Mouse (Mus musculus) neural tube, embryonic 13.5 days (tissue): ENCODE measurements at regions not wholly inside any gene's neighbourhood (a gene's known extent, or its start where the extent isn't known, plus 50 kb on each side); places are given as distances from the start of the nearest gene placed in this dataset.

Experiments used
- ATAC-seq: fragments of 200-750 bp; cut with Nextera tagmentation; 2 replicates; pipeline ENCODE4 v1.8.0; 2017; ENCODE audit warnings: low read depth, mild to moderate bottlenecking, moderate TSS enrichment, moderate library complexity
- H3K27ac ChIP-seq: fragments of 300-500 bp; sonication (generic); replicated peaks from 2 replicates; pipeline ENCODE4 v1.5.1; 2015; ENCODE audit warnings: moderate library complexity, mild to moderate bottlenecking, inconsistent platforms
- H3K27me3 ChIP-seq: fragments of 300-500 bp; sonication (generic); 2 replicates; pipeline ENCODE4 v1.6.1; 2015; ENCODE audit warnings: mild to moderate bottlenecking, inconsistent platforms
- H3K36me3 ChIP-seq: fragments of 300-500 bp; sonication (generic); 2 replicates; pipeline ENCODE4 v1.6.1; 2015; ENCODE audit warnings: mild to moderate bottlenecking, inconsistent platforms
- H3K4me1 ChIP-seq: fragments of 300-500 bp; sonication (generic); replicated peaks from 2 replicates; pipeline ENCODE4 v1.6.1; 2015; ENCODE audit warnings: inconsistent platforms
- H3K4me2 ChIP-seq: fragments of 300-500 bp; sonication (generic); 2 replicates; pipeline ENCODE4 v1.6.1; 2015; ENCODE audit warnings: inconsistent platforms, mild to moderate bottlenecking, moderate library complexity
- H3K4me3 ChIP-seq: fragments of 300-500 bp; sonication (generic); 2 replicates; pipeline ENCODE4 v1.5.1; 2015; ENCODE audit warnings: mild to moderate bottlenecking, inconsistent platforms
- H3K9ac ChIP-seq: fragments of 300-500 bp; sonication (generic); 2 replicates; pipeline ENCODE4 v1.6.1; 2015; ENCODE audit warnings: moderate library complexity, mild to moderate bottlenecking, inconsistent platforms
- H3K9me3 ChIP-seq: fragments of 300-500 bp; sonication (generic); 2 replicates; pipeline ENCODE4 v1.6.1; 2016; ENCODE audit warnings: inconsistent platforms
- WGBS: fragments of 180-500 bp; shearing (Covaris S2); methylation state at CpG from one replicate; pipeline ENCODE4 v1.1.7; 2015; 5-methylcytosine and 5-hydroxymethylcytosine counted together

- H3K27ac ChIP-seq: no peak overlapping the region
- H3K4me1 ChIP-seq: peaks cover 10% of the 10 kb centered on the region; the same call in 1 of the 2 replicates
- H3K9ac ChIP-seq: no peak overlapping the region
- no peaks in the 10 kb centered on the region for H3K27me3 ChIP-seq
- no peaks in the 10 kb centered on the region for H3K9me3 ChIP-seq
- no peak overlapping the region for H3K4me3 ChIP-seq
- ATAC-seq: peak; percentile 59; the same call in 1 of the 2 replicates
- 24% methylated on average over 3 of the region's 3 CpGs for WGBS
- no peaks in the 10 kb centered on the region for H3K36me3 ChIP-seq
- no peak overlapping the region for H3K4me2 ChIP-seq
These were observed 826.0 kb upstream of the Ddx18 start for GRCm38 (mm10) chr1:122393660-122394355.

GRCm38 (mm10) chr1:122357015-122357414 is 789.2 kb upstream of the Ddx18 start:
- Histone ChIP-seq H3K27ac (no peak overlapping the region), H3K36me3 (no peaks in the 10 kb centered on the region), H3K9ac (no peak overlapping the region), H3K4me1 (no peaks in the 10 kb centered on the region), H3K27me3 (no peaks in the 10 kb centered on the region), H3K4me3 (no peak overlapping the region), H3K4me2 (no peak overlapping the region), H3K9me3 (peaks cover 3% of the 10 kb centered on the region)
- no peak for ATAC-seq
- 94% methylated on average over 16 of the region's 16 CpGs for WGBS

- ATAC-seq: no peak
- H3K4me1 ChIP-seq: no peaks in the 10 kb centered on the region
- H3K27me3 ChIP-seq: no peaks in the 10 kb centered on the region
- H3K9me3 ChIP-seq: no peaks in the 10 kb centered on the region
- no peak overlapping the region for H3K4me2 ChIP-seq
- H3K36me3 ChIP-seq: no peaks in the 10 kb centered on the region
- no peak overlapping the region for H3K27ac ChIP-seq
- H3K4me3 ChIP-seq: no peak overlapping the region
- no peak overlapping the region for H3K9ac ChIP-seq
These were observed 783.7 kb upstream of the Ddx18 start for GRCm38 (mm10) chr1:122351530-122351929.

- Histone ChIP-seq H3K4me1 (no peaks in the 10 kb centered on the region), H3K4me3 (no peak overlapping the region), H3K27ac (no peak overlapping the region), H3K27me3 (no peaks in the 10 kb centered on the region), H3K9ac (no peak overlapping the region), H3K4me2 (no peak overlapping the region), H3K9me3 (0 out of 2 replicates have a peak, but pooled peaks cover 3% of the 10 kb centered on the region), H3K36me3 (no peaks in the 10 kb centered on the region)
- no peak for ATAC-seq
- WGBS: 47% methylated on average over 6 of the region's 6 CpGs
These were observed 765.5 kb upstream of the Ddx18 start for GRCm38 (mm10) chr1:122333267-122333666.

- Histone ChIP-seq H3K4me1 (no peaks in the 10 kb centered on the region), H3K36me3 (no peaks in the 10 kb centered on the region), H3K4me2 (no peak overlapping the region), H3K27ac (no peak overlapping the region), H3K4me3 (no peak overlapping the region), H3K9me3 (no peaks in the 10 kb centered on the region), H3K9ac (no peak overlapping the region), H3K27me3 (no peaks in the 10 kb centered on the region)
- WGBS: 17% methylated on average over 1 of the region's 1 CpGs
- no peak for ATAC-seq
These were observed 760.5 kb upstream of the Ddx18 start for GRCm38 (mm10) chr1:122328276-122328675.
